Mouse (Mus musculus) T-helper 17 cell (primary cell): ENCODE measurements around the gene Suclg2.

Experiments
- in situ Hi-C, 2 experiments: fragments of 300-600 bp; cut with MboI, MseI; formaldehyde crosslinking; loops; 1 replicate in 1 of 2; 2 replicates in 1 of 2; pipeline ENCODE4 v1.15.1; 2025; ENCODE audit warnings: high pct_unique_total_duplicates in 2 of 2

Suclg2 gene

DNA sequence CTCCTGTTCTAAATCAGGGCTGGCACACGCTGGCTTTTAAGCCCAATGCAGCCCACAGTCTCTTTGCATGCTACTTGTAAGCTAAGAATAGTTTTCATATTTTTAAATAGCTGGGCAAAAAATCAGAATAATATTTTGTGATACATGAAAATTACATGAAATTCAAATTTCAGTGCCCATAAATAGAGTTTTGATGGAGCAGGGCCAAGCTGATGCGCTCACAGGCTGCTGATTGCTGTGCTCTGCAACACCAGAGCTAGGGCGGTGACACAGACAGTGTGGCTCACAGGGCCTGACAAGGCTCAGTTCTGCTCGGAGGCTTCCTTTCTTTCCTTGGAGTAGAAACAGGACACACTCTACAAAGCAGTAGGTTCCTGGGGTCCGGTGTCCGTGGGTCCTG lies 232.8 kb downstream of the Suclg2 start:
- in situ Hi-C loops: loop anchor here (10.0 to 25.0 kb wide), 3 partner anchors 159 to 1527 kb away; no protein-coding TSS in a partner anchor

DNA sequence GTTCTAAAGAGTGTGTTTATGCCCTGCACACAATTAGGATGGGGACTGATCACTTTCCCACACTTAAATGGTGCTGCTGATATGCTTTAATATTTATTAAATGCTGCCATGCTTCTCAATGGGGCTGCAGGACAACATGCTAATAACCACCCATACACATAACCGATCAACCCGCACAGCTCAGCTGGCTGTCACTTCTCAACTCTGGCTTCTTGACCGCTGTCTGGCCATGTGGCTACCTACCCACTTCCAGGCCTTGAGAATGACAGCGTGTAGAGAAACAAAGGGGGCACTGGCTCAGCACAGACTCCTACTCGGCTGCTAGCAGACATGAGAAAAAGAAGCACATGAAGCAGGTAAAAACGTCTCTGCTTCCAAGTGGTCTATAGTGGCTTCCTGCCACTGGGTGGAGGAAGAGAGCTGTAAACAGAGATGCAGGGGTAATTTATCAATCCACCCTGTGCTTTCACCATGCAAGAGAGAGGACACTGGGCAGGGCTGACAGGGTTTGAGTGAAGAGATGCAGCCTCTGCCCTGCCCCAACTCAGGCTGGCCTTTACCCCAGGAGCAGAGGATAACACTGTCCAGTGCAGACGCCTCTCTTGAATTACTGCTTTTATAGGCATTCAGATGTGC lies 234.3 kb downstream of the Suclg2 start:
- in situ Hi-C loops: loop anchor here (10.0 to 25.0 kb wide), 3 partner anchors 160 to 1528 kb away; no protein-coding TSS in a partner anchor

DNA sequence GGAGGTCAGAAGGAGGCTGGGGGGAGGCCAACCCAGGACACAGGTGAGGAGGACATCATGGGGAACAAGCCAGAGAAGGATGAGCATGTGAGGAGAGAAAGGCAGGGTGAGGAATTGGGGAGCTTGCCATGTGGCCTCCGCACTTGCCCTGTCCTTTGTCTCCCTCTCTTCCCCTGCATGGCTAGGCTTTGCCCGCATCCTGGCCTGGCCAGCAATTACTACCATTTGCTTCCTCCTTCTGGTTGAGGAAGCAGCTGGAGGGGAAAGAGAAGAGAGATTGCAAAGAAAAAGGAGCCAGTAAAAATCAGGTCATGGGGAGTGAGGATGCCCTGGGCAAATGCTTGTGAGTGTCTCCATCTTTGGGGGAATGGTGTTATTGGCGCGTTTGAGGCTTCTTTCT lies 234.9 kb downstream of the Suclg2 start:
- in situ Hi-C loops: loop anchor here (10.0 to 25.0 kb wide), 3 partner anchors 161 to 1529 kb away; no protein-coding TSS in a partner anchor

DNA sequence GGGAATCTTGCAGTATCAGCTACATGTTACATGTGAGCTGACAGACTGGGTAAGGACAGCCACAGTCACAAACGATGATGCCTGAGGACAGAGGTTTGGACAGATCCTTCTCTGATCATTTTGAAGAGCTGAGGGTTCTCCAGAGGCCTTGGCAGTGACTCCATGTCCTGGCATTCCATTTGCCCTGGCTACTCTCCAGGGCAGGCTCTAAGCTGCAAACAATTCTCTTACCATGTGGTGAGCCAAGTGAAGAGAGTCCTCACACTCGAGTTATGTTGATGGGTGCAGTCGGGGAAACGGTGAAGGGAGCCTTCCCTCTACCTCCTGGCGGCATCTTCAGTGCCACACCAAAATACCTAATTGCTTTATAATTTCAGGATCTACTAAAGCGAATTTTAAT lies 235.5 kb downstream of the Suclg2 start:
- in situ Hi-C loops: loop anchor here (10.0 to 25.0 kb wide), 3 partner anchors 162 to 1529 kb away; no protein-coding TSS in a partner anchor

DNA sequence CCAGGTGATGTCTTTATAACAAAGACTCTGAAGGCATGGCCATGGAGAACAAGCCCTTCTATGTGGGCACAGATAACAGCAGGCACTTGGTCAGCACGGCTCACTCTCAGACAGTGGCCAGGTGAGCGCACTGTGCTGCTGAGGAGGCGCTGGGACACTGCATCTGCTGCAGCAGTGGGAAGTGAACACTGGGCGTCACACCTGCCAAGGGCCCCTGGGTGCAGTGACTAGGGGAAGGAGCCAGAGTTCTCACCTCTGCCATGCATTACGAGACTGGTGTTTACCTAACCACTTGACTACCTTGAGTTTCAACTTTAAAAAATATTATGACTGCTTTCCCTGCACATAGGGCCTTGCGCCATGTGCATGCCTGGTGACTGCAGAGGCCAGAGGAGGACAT lies 238.8 kb downstream of the Suclg2 start:
- in situ Hi-C loops: loop anchor here (10.0 to 25.0 kb wide), 3 partner anchors 165 to 1532 kb away; no protein-coding TSS in a partner anchor

DNA sequence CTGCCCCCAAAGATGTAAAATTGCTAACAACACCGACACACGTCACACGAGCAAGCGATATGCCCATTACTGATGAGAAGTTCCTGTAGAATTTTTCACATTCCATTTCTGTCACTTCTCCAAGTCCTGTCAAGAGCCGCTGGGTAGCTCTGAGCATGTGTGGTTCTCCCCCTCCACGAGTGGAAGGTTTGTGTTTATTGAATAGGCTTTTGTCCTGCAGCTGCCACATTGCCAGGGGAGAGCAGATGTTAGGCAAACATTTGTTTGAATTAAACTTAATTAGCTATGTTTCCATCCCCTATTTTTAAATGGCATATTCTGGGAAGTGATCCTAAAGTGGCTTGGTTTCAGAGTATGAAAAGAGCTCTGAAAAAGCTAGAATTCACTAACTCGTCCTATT lies 249.1 kb downstream of the Suclg2 start:
- in situ Hi-C loops: no loop called here

DNA sequence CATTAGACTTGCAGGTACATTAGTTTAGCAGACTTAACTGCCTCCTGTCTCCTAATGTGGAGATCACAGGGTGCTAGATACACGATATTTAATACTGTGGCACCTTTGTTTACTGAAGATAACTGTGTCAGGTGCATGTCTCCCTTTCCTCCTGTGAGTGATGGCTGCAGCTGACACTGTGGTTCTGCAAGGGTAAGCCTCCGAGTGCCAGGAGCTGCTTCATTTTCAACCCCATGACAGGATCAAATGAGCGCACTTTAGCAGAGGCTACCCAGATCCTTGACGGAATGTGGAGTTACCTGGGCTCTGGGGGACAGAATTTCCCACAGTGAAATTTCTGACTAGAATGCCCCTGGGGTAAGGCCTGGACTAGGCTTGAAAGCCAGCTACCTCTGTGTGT lies 253.3 kb downstream of the Suclg2 start:
- in situ Hi-C loops: no loop called here

DNA sequence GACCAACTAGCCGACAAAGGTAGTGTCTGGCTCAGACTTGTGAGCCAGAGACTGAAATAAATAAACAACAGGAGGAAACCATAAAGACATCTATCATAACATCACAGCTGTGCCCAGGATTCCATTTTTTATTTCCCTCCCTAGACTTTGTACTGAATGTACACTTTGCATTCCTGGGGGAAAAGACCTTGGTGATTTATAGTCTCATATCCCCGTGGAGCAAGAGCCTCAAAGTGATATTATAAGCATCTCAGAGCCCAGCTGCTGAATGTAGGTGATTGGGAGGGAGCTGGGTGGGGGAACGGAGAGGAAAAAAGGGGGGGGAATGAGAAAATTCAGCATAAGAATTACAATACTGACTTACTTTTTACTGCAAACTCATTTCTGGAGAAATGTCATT lies 259.2 kb downstream of the Suclg2 start:
- in situ Hi-C loops: no loop called here

DNA sequence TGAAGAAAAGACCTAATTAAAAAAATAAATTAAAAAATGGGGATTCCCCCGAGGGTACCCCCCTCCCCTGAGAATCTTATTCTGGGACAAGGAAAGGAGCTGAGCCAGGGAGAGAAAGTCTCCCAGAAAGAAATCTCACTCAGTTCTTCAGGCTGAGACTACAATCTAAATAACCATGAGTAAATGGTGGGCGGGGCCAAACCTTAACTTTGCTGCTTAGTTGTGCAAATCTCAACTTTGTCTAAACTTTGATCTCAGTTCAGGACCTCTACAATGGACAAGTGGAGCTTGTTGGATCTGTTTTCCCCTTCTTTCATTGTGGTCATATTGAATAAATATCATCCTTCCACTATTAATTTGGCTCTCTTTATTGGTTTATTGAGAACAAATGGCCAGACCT lies 272.4 kb downstream of the Suclg2 start:
- in situ Hi-C loops: no loop called here

DNA sequence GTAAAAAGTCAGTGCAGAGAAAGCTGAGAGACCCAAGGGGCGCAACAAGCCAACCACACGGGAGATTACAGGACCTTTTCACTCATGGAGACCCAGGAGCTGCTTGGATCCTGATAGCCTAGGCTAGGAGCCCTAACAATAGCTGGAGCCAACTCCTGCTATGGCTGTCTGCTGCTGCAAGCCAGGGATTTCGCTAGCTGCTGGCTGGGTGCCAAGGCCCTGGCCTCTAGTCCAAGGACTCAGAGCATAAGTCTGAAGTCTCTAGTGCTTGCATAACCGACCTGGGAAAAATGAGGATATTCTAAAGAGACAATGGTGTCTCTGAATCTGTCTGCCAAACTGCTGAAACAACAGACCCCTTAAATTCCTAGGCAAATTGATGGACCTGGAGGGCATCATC lies 273.6 kb downstream of the Suclg2 start:
- in situ Hi-C loops: no loop called here
